13 mouse cellular contexts compared by ENCODE assay signal in the genomic region with DNA sequence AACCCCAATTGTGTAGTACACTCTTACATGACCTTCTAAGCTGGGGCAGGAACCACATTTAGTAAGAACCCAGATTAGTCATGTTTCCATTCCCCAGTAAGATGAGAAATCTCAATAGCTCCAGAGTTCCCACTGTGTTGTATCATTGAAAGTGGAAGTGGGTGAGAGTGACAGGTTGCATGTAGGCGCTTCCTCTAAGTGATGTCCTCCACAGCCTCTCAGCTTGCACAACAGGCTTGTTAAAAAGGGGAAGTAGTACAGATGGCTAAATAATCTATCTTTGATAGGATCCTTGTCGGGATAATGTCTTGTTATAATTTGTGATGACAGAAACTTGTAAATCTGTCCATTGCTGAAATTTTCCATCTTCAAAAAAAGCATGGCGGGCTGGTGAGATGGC. TPM values are rescaled to one million over a fixed set of nuclear protein-coding genes. Genes with fewer than 3 reads are reported as not detected.
DNase-seq lines count a peak whose midpoint lies in the region; TF ChIP-seq lines count a peak whose summit lies in the region.
"Had no signal": no experiment of that assay in that cellular context is flagged by ENCODE, and none has a peak within 500 bp of the region (broad histone marks: within the 10 kb centered on the region; RNA-seq: fewer than 3 reads in every experiment).

No protein-coding gene starts in this region.

- no peak overlapping the region for H3K27ac ChIP-seq in MEL (ENCODE audit: control insufficient read depth, low read depth, low read length)
- H3K27ac ChIP-seq: left cerebral cortex, adult 2 months had no signal

- TF ChIP-seq CTCF in MEL (IDR thresholded peaks at IDR 0.05 in 2 of 3, conservative IDR thresholded peaks at IDR 0.05 in 1 of 3; ENCODE audit: control insufficient read depth in 1 of 3, insufficient read depth in 1 of 3, low read depth in 2 of 3, low read length in 3 of 3, poor library complexity in 1 of 3, severe bottlenecking in 1 of 3) = no peak

- peaks cover 4 to 13% of the 10 kb centered on the region in 2 experiments for H3K36me3 ChIP-seq in MEL (ENCODE audit: control insufficient read depth in 1 of 2, insufficient read depth in 2 of 2, low read length in 2 of 2)

- TF ChIP-seq POLR2A in MEL (IDR thresholded peaks at IDR 0.05; ENCODE audit: control insufficient read depth in 1 of 2, insufficient read depth in 1 of 2, low read depth in 1 of 2, low read length in 2 of 2, poor library complexity in 1 of 2) = no peak

- no peaks in the 10 kb centered on the region for H3K9me3 ChIP-seq in MEL (replicated peaks; ENCODE audit: insufficient read depth, low read length)

- TF ChIP-seq EP300 in MEL (IDR thresholded peaks at IDR 0.05; ENCODE audit: low read depth in 1 of 2, low read length in 2 of 2) = peak; percentile 74 to 90

- DNase-seq in layer of hippocampus, adult 11-12 months (ENCODE audit: low spot score) = peak; percentile 63
- no peak for DNase-seq in layer of hippocampus, postnatal 25 days (ENCODE audit: extremely low spot score in 1 of 2, low spot score in 1 of 2)
- peak; percentile 97 for DNase-seq in 416B (ENCODE audit: low read depth)
- peak; percentile 92 for DNase-seq in MEL (ENCODE audit: low read depth, low spot score)
- peak; percentile 32 to 42 for DNase-seq in left cerebral cortex, adult 9 months (ENCODE audit: low spot score in 2 of 2)
- DNase-seq in embryo, embryonic 10.5 days (ENCODE audit: low spot score) = no peak
- no peak for DNase-seq in thymus, postnatal 36 days
- DNase-seq in kidney, adult 18-20 months = no peak
- DNase-seq: cerebellum, adult 8-10 months; gastrocnemius, postnatal 14 days; retina, postnatal 1 day had no signal

- no peaks in the 10 kb centered on the region for H3K79me2 ChIP-seq in MEL (ENCODE audit: control insufficient read depth, insufficient read depth, low read length, poor library complexity)

- H3K9ac ChIP-seq in MEL (ENCODE audit: control insufficient read depth, low read depth, low read length, poor library complexity, severe bottlenecking) = no peak overlapping the region

- peaks cover 0 to 3% of the 10 kb centered on the region in 2 experiments; a peak in 1 of 4 replicates for H3K4me1 ChIP-seq in MEL (ENCODE audit: control insufficient read depth in 1 of 2, insufficient read depth in 2 of 2, low read length in 2 of 2)

- H3K27me3 ChIP-seq in MEL (ENCODE audit: control insufficient read depth in 1 of 2, insufficient read depth in 2 of 2, low read length in 2 of 2) = no peaks in the 10 kb centered on the region

- no peak; the same call in 1 of the 2 replicates for TF ChIP-seq RAD21 in MEL (IDR thresholded peaks at IDR 0.05; ENCODE audit: low read depth, low read length)

- no peak overlapping the region for H3K4me3 ChIP-seq in MEL (ENCODE audit: control insufficient read depth in 1 of 2, insufficient read depth in 1 of 2, low read depth in 2 of 2, low read length in 2 of 2)
- H3K4me3 ChIP-seq: left cerebral cortex, adult 2 months; myocyte had no signal

TF ChIP-seq in MEL, 35 proteins besides CTCF, POLR2A, EP300 and RAD21:
- no peak for TF ChIP-seq TBP (IDR thresholded peaks at IDR 0.05; ENCODE audit: low read depth, low read length)
- TF ChIP-seq NRF1 (IDR thresholded peaks at IDR 0.05; ENCODE audit: insufficient read depth, low read depth, low read length, poor library complexity, severe bottlenecking) = no peak
- TF ChIP-seq TCF12 (IDR thresholded peaks at IDR 0.05; ENCODE audit: low read depth, low read length) = peak; percentile 67
- 0 out of 2 replicates have a peak, but pooled peaks have one; percentile 34 for TF ChIP-seq MAX (IDR thresholded peaks at IDR 0.05; ENCODE audit: low read length)
- TF ChIP-seq MAZ (IDR thresholded peaks at IDR 0.05; ENCODE audit: low read depth, low read length) = peak; percentile 31; the same call in 1 of the 2 replicates
- TF ChIP-seq HCFC1 (IDR thresholded peaks at IDR 0.05; ENCODE audit: low read depth, low read length) = no peak
- peak; percentile 76 for TF ChIP-seq SIN3A (IDR thresholded peaks at IDR 0.05; ENCODE audit: low read length)
- TF ChIP-seq NELFE (IDR thresholded peaks at IDR 0.05; ENCODE audit: low read depth, low read length) = no peak
- peak; percentile 82 for TF ChIP-seq ETS1 (IDR thresholded peaks at IDR 0.05; ENCODE audit: low read depth, low read length)
- TF ChIP-seq CHD1 (IDR thresholded peaks at IDR 0.05; ENCODE audit: low read depth, low read length) = no peak
- TF ChIP-seq POLR2AphosphoS2 (IDR thresholded peaks at IDR 0.05; ENCODE audit: low read length) = no peak
- no peak for TF ChIP-seq KAT2A (conservative IDR thresholded peaks at IDR 0.05; ENCODE audit: low read depth, low read length)
- no peak for TF ChIP-seq GABPA (IDR thresholded peaks at IDR 0.05; ENCODE audit: low read depth, low read length)
- TF ChIP-seq TAL1 (IDR thresholded peaks at IDR 0.05; ENCODE audit: low read length) = no peak; the same call in 1 of the 2 replicates
- peak; percentile 30; the same call in 1 of the 2 replicates for TF ChIP-seq CHD2 (IDR thresholded peaks at IDR 0.05; ENCODE audit: low read length)
- no peak for TF ChIP-seq ZMIZ1 (IDR thresholded peaks at IDR 0.05; ENCODE audit: low read depth, low read length)
- TF ChIP-seq JUND (IDR thresholded peaks at IDR 0.05; ENCODE audit: low read depth, low read length) = no peak
- TF ChIP-seq BHLHE40 (IDR thresholded peaks at IDR 0.05; ENCODE audit: borderline replicate concordance, low read depth, low read length) = no peak
- TF ChIP-seq UBTF (IDR thresholded peaks at IDR 0.05; ENCODE audit: borderline replicate concordance, insufficient read depth, low read depth, low read length) = no peak
- no peak for TF ChIP-seq MEF2A (IDR thresholded peaks at IDR 0.05; ENCODE audit: extremely low read depth, insufficient replicate concordance, low read depth, low read length, poor library complexity, severe bottlenecking)
- no peak for TF ChIP-seq ZNF384 (IDR thresholded peaks at IDR 0.05; ENCODE audit: low read depth, low read length)
- TF ChIP-seq POLR2AphosphoS5 (IDR thresholded peaks at IDR 0.05; ENCODE audit: borderline replicate concordance, low read depth, low read length) = no peak
- TF ChIP-seq MXI1 (IDR thresholded peaks at IDR 0.05; ENCODE audit: low read depth, low read length) = peak; percentile 62; the same call in 1 of the 2 replicates
- peak; percentile 72; the same call in 1 of the 2 replicates for TF ChIP-seq MYC (IDR thresholded peaks at IDR 0.05; ENCODE audit: low read depth, low read length)
- TF ChIP-seq MAFK (IDR thresholded peaks at IDR 0.05; ENCODE audit: borderline replicate concordance, low read depth, low read length) = 0 out of 2 replicates have a peak, but pooled peaks have one; percentile 33
- no peak for TF ChIP-seq USF2 (IDR thresholded peaks at IDR 0.05; ENCODE audit: borderline replicate concordance in 1 of 2, insufficient read depth in 1 of 2, low read depth in 1 of 2, low read length in 2 of 2)
- TF ChIP-seq E2F4 (IDR thresholded peaks at IDR 0.05; ENCODE audit: borderline replicate concordance, low read depth, low read length) = no peak
- TF ChIP-seq USF1 (IDR thresholded peaks at IDR 0.05; ENCODE audit: low read depth, low read length) = no peak
- peak; percentile 93 for TF ChIP-seq RCOR1 (IDR thresholded peaks at IDR 0.05; ENCODE audit: low read depth, low read length)
- TF ChIP-seq GATA1 (IDR thresholded peaks at IDR 0.05; ENCODE audit: low read depth, low read length) = peak; percentile 89
- TF ChIP-seq MYB (IDR thresholded peaks at IDR 0.05; ENCODE audit: low read depth, low read length) = no peak
- TF ChIP-seq ELF1 (IDR thresholded peaks at IDR 0.05; ENCODE audit: low read depth, low read length) = no peak
- no peak for TF ChIP-seq ZKSCAN1 (IDR thresholded peaks at IDR 0.05; ENCODE audit: low read depth, low read length)
- no peak for TF ChIP-seq SMC3 (IDR thresholded peaks at IDR 0.05; ENCODE audit: low read depth, low read length)
- TF ChIP-seq ZC3H11A (IDR thresholded peaks at IDR 0.05; ENCODE audit: low read depth, low read length) = no peak

RNA-seq across cellular contexts. Expression of gene Car4, which starts 46.0 kb away (rescaled TPM):
- 10 to 100 TPM; 72.7 to 76.4 TPM for total RNA-seq in layer of hippocampus, postnatal 25 days (2021)
- total RNA-seq in MEL (2012; rRNA removed) = not detected in 2 replicates
- not detected for polyA plus RNA-seq in MEL (2012; ENCODE audit: insufficient read depth in 1 of 2, insufficient read length in 2 of 2, low read depth in 1 of 2, low replicate concordance in 2 of 2, missing spikeins in 1 of 2)
- polyA plus RNA-seq: myocyte had no signal

Comparison
In these comparisons a context has a peak if more than half of its experiments do, and no peak if none do; other contexts are left out.
1. DNase-seq: peak in layer of hippocampus, adult 11-12 months (single experiment), 416B (single experiment), MEL (single experiment) and left cerebral cortex, adult 9 months (2 of 2); none in layer of hippocampus, postnatal 25 days (0 of 2), embryo, embryonic 10.5 days (single experiment), thymus, postnatal 36 days (0 of 2) and kidney, adult 18-20 months (single experiment).
2. RNA of gene Car4, which starts 46.0 kb away (total RNA-seq): 72.7 to 76.4 TPM in layer of hippocampus, postnatal 25 days; not detected in MEL; every median in the first group is over 10 times any median in the second.